Mouse (Mus musculus) brain, embryonic 14.5 days (tissue): ENCODE results near the gene Cga. TPM values are rescaled to one million over a fixed set of nuclear protein-coding genes. Genes with fewer than 3 reads are reported as not detected.

Experiments
- DNase-seq: peaks from one replicate; pipeline ENCODE4 v3.0.0-alpha.2; 2011; ENCODE audit warnings: low read depth
- CTCF ChIP-seq: fragments of 200-500 bp; IDR thresholded peaks from 2 replicates; pipeline ENCODE4 v1.5.1; 2012; ENCODE audit warnings: inconsistent platforms, mild to moderate bottlenecking, moderate library complexity, borderline replicate concordance; ENCODE audit not compliant: insufficient read depth, insufficient read length; ENCODE audit errors: extremely low read depth
- POLR2A ChIP-seq: fragments of 200-500 bp; IDR thresholded peaks from 2 replicates; pipeline ENCODE4 v1.6.1; 2012; ENCODE audit warnings: mild to moderate bottlenecking, inconsistent platforms, borderline replicate concordance; ENCODE audit not compliant: poor library complexity, insufficient read depth, insufficient read length, severe bottlenecking; ENCODE audit errors: extremely low read depth
- polyA plus RNA-seq: library from polyadenylated mRNA; depleted of rRNA; stranded (reverse); fragments of >200 nt; gene quantifications from 2 replicates; pipeline ENCODE4 v1.2.3, GENCODE M21; 2012

The Cga gene
- polyA plus RNA-seq, 1 experiment: not detected

DNA sequence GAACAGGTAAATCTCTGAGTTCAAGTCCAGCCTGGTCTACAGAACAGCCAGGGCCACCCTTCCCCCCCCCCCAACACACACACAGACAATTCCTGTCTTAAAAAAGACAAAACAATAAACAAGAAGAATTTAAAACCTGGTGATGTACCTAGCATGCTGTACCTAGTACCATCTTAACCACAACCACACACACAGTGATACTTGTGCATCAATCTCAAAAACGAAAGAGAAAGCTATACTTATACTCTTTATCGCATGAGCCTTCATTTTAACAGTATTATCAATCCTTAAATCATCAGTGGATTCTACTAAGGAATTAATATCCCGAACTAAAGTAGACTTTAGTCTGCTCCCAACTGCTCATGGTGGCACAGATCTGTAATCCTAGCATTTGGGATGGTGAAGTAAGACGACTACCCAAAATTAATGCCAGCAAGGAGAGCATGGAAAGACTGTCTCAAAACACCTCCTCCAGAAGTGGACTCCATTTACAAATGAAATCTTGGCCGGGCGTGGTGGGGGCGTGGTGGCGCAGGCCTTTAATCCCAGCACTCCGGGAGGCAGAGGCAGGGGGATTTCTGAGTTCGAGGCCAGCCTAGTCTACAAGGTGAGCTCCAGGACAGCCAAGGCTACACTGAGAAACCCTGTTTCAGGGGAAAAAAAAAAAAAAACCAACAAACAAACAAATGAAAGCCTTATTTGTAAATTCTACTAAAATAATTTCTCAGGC is 12.5 kb upstream of the Cga start:
- no peak for TF ChIP-seq CTCF
- no peak for TF ChIP-seq POLR2A
- DNase-seq: no peak

DNA sequence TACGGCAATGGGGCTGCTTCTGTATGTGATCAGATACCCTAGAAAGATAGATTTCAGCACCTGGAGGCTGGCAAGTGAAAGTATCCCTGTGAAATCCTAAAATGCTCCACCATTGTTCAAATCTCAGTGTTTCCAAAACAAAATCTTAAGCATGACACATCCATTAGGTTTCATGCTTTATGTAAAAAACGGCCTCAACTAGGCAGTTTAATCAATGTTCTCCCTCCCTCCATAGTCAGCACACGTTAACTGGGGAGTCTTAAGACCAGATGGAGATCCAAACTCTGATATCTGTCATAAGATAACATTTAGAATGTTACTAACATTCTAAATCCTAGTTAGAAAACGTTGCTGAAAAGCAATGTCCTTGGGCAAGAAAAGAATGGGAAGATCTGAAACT is 11.7 kb upstream of the Cga start:
- TF ChIP-seq CTCF: no peak
- no peak for TF ChIP-seq POLR2A
- DNase-seq: no peak

DNA sequence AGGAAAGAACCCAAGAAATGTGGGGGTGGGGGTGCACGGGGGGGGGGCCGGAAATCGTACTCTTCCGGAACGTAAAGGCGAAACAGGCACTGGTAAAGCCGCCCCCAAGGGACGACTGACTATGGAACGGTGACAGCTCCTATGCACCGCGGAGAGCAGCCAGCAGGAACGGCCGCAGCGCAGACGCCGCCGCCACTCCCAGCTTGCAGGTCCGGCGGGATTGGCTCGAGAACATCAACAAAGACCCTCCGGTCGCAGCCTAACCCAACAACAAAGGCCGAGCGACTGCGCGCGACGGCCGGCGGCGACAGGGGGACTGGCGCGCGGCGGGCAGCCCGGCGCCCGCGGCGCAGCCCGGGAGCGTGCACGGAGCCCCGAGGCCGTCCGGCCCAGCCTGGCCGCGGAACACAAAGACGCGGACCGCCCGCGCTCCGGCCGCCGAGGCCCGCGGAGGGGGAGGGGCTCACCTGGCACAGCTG is 11.2 kb upstream of the Cga start:
- DNase-seq: peak; percentile 82
- no peak for TF ChIP-seq POLR2A
- TF ChIP-seq CTCF: no peak

DNA sequence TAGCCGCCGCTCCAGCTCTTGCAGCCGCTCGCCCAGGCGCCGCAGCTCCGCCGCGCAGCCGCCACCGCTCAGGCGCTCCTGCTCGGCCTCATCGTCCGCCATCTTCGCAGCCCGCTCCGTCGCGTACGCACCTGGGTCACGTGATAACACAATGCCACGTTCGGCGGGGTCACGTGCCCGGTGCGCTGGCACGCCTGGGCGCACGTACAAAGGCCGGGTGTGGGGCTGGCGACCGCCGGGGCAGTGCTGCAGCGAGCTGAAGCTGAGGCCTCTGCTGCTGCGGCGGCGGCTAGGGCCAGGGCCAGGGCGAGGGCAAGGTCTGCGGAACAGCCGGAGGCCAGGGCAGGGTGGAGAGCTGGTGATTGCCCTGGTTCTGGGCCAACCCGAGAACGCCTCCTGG is 10.8 kb upstream of the Cga start, which contains the start of gene Zfp292:
Gene Zfp292 (minus strand): TSS at position 143 of the 400 bp plus-strand sequence.
- TF ChIP-seq CTCF (no peak), POLR2A (peak; percentile 95)

DNA sequence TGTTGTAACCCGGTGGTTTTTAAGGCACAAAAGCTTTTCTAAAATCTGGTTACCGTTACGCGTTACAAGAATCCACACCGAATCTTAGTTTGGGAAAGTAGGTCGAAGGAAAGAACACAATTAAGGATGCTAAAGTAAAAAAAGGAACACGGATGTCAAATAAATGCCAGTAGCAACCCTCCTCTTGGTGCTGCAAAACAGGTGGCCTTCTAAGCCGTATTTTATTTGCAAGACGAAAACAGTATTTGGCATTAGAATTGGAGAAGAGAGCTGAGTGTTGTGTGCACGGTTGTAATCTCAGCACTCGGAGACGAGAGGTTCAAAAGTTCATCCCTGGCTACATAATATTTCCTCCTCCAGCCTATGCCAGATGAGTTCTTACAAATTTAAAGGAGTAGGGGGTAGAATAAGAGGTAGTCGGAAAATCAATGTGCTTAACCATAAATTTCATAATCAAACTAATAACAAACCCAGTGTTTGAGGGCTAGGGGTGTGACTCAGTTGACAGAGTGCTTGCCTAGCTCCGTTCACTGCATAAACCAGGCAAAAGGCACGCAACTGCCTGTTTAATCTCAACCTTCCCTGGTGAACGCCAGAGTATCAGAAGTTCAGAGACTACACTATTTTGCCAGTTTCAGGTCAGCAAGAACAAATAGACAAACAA is 10.1 kb upstream of the Cga start:
- TF ChIP-seq CTCF: no peak
- TF ChIP-seq POLR2A: no peak
- no peak for DNase-seq

More for the DNA sequence above, 10.8 kb upstream of the Cga start, which contains the start of gene Zfp292:
- peak; percentile 98 for DNase-seq

DNA sequence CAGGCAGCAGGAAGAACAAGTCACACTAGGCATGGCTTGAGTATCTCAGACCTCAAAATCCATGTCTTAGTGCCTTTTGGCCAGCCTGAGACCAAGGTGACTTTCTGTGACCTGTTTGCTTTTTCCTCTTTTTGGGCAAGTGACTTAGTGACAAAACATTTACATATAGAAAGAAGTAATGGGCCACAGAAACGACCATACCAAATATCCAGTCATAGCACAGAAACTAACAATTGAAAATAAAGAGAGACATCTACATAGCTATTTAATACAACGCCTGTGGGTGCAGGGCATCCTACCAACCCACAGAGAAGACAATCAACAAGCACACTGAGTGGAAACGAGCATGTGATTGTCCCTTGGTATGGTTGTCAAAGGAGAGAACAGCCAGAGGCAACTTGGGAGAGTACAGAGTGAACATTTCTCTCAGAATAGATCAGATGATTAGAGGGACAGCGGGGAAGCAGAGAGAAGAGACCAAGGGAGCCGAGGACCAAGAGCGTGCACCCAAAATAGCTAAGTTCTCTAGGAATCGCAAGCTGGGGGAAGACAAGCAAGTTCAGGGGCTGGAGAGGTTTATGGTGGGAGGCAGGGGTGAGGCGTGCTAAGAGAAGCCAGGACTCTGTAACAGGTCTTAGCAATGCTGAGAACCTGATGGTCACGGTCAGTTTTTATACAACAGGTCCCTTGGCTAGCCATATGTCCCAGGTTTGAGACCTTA is 7.8 kb upstream of the Cga start:
- TF ChIP-seq CTCF: no peak
- TF ChIP-seq POLR2A: no peak
- DNase-seq: no peak

DNA sequence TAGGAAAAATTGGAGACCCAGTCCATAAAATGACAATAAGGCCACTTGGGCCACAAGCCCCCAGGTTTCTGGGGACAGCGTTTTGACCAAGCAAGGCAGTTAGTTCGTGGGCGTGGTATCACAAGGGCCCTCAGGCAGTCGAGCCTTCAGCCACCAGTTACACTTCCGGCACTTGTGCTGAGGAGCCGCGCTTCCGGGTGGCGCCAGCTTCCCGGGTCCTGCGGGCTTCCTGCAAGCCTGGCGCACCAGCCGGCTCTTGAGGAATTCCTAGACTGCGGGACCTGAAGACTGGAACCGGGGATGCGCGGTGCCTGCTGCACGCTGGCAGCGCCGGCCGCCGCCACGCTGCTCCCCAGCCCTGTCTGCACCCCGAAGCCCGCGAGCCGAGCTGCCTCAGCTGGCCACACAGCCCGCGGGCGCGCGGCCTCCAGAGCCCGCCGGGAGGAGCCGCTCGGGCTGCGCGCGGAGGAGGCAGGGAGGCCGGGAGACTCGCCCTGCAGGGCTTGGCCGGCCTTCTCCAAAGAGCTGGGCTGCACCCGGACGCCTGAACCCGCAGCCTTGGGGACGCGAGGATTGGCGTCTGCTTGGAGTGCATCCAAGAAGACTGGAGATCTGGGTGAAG is 7.0 kb upstream of the Cga start:
- DNase-seq: peak; percentile 94
- no peak for TF ChIP-seq CTCF
- TF ChIP-seq POLR2A: peak; percentile 36; the same call in 1 of the 2 replicates

DNA sequence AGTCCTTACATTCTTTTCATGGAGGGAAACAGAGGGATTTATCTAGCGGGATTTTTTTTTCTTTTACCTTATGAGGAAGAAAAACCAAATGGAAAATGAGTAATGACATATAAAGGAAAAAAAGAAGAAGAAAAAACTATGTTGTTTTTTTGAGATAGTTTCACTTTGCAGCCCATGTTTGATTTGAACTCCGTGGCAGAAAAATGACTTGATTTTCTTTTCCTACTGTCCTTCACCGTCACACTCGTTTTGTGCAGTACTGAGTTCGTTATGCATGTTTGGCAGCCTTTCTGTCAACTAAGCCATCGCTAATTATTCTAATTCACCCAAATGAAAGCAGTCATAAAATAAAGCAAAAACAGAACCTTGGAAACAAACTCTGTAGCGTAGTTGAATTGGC is 6.3 kb upstream of the Cga start:
- no peak for TF ChIP-seq POLR2A
- no peak for TF ChIP-seq CTCF
- DNase-seq: peak; percentile 20

DNA sequence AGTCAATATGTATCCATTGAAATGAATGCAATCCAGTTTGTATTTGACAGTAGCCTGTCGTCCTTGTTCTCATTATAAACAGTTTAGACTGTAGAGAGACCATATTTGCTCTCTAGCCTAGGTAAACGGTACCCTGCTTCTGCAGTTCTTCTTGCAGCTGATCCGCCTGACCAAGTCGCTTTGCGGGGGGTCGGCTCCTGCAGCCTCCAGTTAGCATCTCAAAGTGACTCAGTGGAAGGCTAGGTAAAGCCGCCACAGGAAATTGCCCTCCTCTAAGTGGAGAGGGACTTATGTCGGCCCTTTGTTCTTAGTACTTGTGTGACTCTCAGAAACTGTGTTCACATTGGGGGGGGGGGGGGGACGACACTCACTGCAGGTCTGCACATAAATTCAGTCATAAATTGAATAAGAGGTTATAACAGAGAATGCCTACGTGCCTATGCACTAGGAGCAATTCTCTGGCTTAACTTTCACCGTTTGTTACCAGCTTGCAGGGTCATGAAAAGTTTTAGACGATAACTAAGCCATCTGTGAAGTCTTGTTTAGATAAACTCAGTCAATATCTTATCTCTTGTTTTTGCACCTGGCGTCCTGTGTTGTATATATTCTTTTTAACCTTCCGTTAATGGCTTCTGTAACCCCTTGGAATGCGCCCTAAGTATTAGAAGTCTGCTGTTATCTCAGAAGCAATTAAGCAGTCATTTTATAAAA is 4.3 kb upstream of the Cga start:
- TF ChIP-seq POLR2A (no peak), CTCF (no peak)

DNA sequence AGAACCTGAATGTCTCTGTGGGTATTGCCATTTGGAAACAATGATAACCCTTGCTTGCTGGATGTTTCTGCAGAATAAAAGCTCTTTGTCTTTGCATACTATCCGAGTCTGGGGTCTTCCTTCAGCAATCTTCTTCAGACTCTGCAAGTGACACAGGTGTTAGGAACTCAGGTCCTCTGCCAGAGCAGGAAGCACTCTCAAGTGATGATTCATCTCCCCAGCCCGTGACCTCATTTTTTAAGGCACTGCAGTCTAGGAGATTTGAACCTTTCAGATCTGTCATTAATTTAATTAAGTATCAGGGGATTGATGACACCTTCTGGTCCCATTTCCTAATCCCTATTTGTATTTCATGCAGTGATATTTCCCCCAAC is 3.8 kb upstream of the Cga start:
- TF ChIP-seq CTCF (no peak), POLR2A (no peak)
- no peak for DNase-seq

More for the DNA sequence above, 4.3 kb upstream of the Cga start:
- no peak for DNase-seq

DNA sequence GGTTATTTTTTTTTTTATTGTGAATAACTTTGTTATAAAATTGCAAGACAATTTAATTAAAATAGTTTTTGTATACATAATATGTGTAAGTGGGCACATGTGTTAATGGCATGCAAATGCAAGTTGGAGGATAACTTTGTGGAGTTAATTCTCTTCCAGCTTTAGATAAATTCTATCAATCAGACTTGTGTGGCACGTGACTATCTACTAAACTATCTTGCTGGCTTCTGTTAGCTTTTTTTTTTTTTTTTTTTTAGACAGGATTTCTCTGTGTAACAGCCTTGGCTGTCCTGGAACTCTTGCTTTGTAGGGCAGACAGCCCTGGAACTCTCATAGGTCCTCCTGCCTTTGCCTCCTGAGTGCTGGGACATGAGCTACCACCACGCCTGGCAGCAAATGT is 4.9 kb downstream of the Cga start:
- no peak for TF ChIP-seq CTCF
- no peak for TF ChIP-seq POLR2A
- DNase-seq: no peak

DNA sequence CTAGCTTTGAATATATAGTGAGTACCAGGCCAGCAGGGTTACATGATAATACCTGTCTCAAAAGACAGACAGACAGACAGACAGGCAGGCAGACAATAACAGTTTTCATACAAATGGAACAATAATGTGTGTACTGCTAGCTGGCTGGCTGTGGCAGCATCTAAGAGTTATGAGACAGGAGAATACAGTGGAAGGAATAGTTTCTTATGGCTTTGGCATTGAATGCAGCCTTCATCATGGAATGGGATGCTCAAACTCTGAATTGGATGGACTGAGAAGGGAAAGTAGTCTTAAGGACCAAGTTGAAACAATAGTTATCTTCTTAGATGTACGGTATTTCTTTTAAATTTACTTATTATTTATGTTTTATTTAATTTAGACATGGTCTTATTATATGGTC is 5.7 kb downstream of the Cga start:
- TF ChIP-seq POLR2A: no peak
- no peak for TF ChIP-seq CTCF
- DNase-seq: no peak
